Mouse (Mus musculus) G1E (cell line): ENCODE data around the gene Dbr1. TPM values are rescaled to one million over a fixed set of nuclear protein-coding genes. Genes with fewer than 3 reads are reported as not detected.

Experiments
- ATAC-seq: 2 replicates; pipeline ENCODE4 v1.8.0; 2016; ENCODE audit warnings: mild to moderate bottlenecking; ENCODE audit not compliant: insufficient number of reproducible peaks, poor library complexity, low FRiP score, severe bottlenecking; ENCODE audit errors: extremely low read depth
- DNase-seq: peaks from one replicate; pipeline ENCODE4 v3.0.0; 2012; ENCODE audit warnings: low spot score
- H3K27me3 ChIP-seq: 2 replicates; pipeline ENCODE4 v1.6.1; 2012; ENCODE audit warnings: mild to moderate bottlenecking, low read length, inconsistent platforms; ENCODE audit not compliant: insufficient read depth
- H3K36me3 ChIP-seq: replicated peaks from 2 replicates; pipeline ENCODE3; 2012; ENCODE audit warnings: mild to moderate bottlenecking, inconsistent platforms
- H3K4me1 ChIP-seq: 2 replicates; pipeline ENCODE4 v1.6.1; 2012; ENCODE audit warnings: low read depth, low read length, inconsistent platforms, mixed read lengths; ENCODE audit not compliant: insufficient read depth
- H3K4me3 ChIP-seq: 2 replicates; pipeline ENCODE4 v1.5.1; 2012; ENCODE audit warnings: low read depth, mild to moderate bottlenecking, inconsistent platforms, low read length, moderate library complexity, mixed read lengths
- H3K9me3 ChIP-seq: replicated peaks from 2 replicates; pipeline ENCODE4 v1.6.1; 2012; ENCODE audit warnings: inconsistent platforms
- CTCF ChIP-seq: IDR thresholded peaks from 2 replicates; pipeline ENCODE4 v1.5.1; 2012; ENCODE audit warnings: low read depth, low read length, inconsistent platforms, mixed read lengths
- GATA1 ChIP-seq: IDR thresholded peaks from 2 replicates; pipeline ENCODE4 v1.6.1; 2012; ENCODE audit warnings: borderline replicate concordance, low read length, inconsistent platforms, mixed read lengths
- GATA2 ChIP-seq: IDR thresholded peaks from 2 replicates; pipeline ENCODE4 v1.6.1; 2012; ENCODE audit warnings: low read depth, low read length, inconsistent platforms, borderline replicate concordance
- POLR2AphosphoS5 ChIP-seq: IDR thresholded peaks from 2 replicates; pipeline ENCODE4 v1.6.1; 2012; ENCODE audit warnings: low read depth, low read length, inconsistent platforms; ENCODE audit not compliant: insufficient replicate concordance
- TAL1 ChIP-seq: conservative IDR thresholded peaks from 2 replicates; pipeline ENCODE4 v1.6.1; 2012; ENCODE audit warnings: low read depth, low read length, inconsistent platforms, mixed read lengths
- polyA plus RNA-seq: library from polyadenylated mRNA; stranded (reverse); fragments of >175 nt; gene quantifications from 2 replicates; pipeline ENCODE4 v1.2.3, GENCODE M21; 2012
- total RNA-seq, 2 experiments: library from RNA; stranded (forward) in 1 of 2; stranded (reverse) in 1 of 2; fragments of 200-1000 nt in 1 of 2; fragments of >200 nt in 1 of 2; fragmentation: Nextera tagmentation in 1 of 2; gene quantifications; 2 replicates each; pipeline ENCODE4 v1.2.3; 2014 to 2017

Gene Dbr1
- total and polyA plus RNA-seq, 3 experiments, result 17.3 to 49.0 (median 46.2) TPM

- Histone ChIP-seq H3K36me3 (no peaks in the 10 kb centered on the region), H3K4me1 (no peaks in the 10 kb centered on the region), H3K4me3 (no peak overlapping the region), H3K9me3 (no peaks in the 10 kb centered on the region), H3K27me3 (peaks cover 4% of the 10 kb centered on the region; the same call in 1 of the 2 replicates)
- TF ChIP-seq GATA2, result no peak
- no peak for TF ChIP-seq TAL1
- ATAC-seq (no peak), DNase-seq (no peak)
Observed at GRCm38 (mm10) chr9:99628581-99628980, 53.0 kb downstream of the Dbr1 start.

GRCm38 (mm10) chr9:99629281-99630011 is 53.8 kb downstream of the Dbr1 start, which contains the start of gene Dzip1l:
Dzip1l (plus strand) TSS chr9:99629496.
- H3K4me1 ChIP-seq, result no peaks in the 10 kb centered on the region
- DNase-seq (no peak), ATAC-seq (no peak)
- H3K4me3 ChIP-seq, result no peak within 1 kb of the TSS
- H3K9me3 ChIP-seq, result no peaks in the 10 kb centered on the region
- peaks cover 4% of the 10 kb centered on the region; the same call in 1 of the 2 replicates for H3K27me3 ChIP-seq
- TF ChIP-seq GATA1 (no peak), POLR2AphosphoS5 (no peak), GATA2 (no peak), CTCF (no peak), TAL1 (no peak)
- H3K36me3 ChIP-seq, result no peaks in the 10 kb centered on the region

- ATAC-seq (no peak), DNase-seq (no peak)
- no peak overlapping the region for H3K4me3 ChIP-seq
Observed at GRCm38 (mm10) chr9:99630071-99630470, 54.5 kb downstream of the Dbr1 start.

GRCm38 (mm10) chr9:99630528-99631125 is 55.0 kb downstream of the Dbr1 start:
- TF ChIP-seq GATA2 (no peak), GATA1 (no peak), POLR2AphosphoS5 (no peak), TAL1 (no peak), CTCF (no peak)
- ATAC-seq (no peak), DNase-seq (no peak)
- Histone ChIP-seq H3K36me3 (no peaks in the 10 kb centered on the region), H3K27me3 (peaks cover 4% of the 10 kb centered on the region; the same call in 1 of the 2 replicates), H3K4me3 (no peak overlapping the region), H3K9me3 (no peaks in the 10 kb centered on the region), H3K4me1 (no peaks in the 10 kb centered on the region)

More at GRCm38 (mm10) chr9:99630071-99630470, 54.5 kb downstream of the Dbr1 start:
- Histone ChIP-seq H3K4me1 (no peaks in the 10 kb centered on the region), H3K9me3 (no peaks in the 10 kb centered on the region), H3K27me3 (peaks cover 4% of the 10 kb centered on the region; the same call in 1 of the 2 replicates), H3K36me3 (no peaks in the 10 kb centered on the region)
- TF ChIP-seq POLR2AphosphoS5 (no peak), GATA2 (no peak), GATA1 (no peak), TAL1 (no peak), CTCF (no peak)

- TF ChIP-seq POLR2AphosphoS5 (no peak), GATA2 (no peak), GATA1 (no peak), TAL1 (no peak), CTCF (no peak)
- no peaks in the 10 kb centered on the region for H3K36me3 ChIP-seq
- H3K27me3 ChIP-seq, result peaks cover 4% of the 10 kb centered on the region; the same call in 1 of the 2 replicates
- DNase-seq, result no peak
- no peak for ATAC-seq
- no peak overlapping the region for H3K4me3 ChIP-seq
- H3K4me1 ChIP-seq, result no peaks in the 10 kb centered on the region
- no peaks in the 10 kb centered on the region for H3K9me3 ChIP-seq
Observed at GRCm38 (mm10) chr9:99631781-99632180, 56.2 kb downstream of the Dbr1 start.

- ATAC-seq (no peak), DNase-seq (no peak)
- no peak for TF ChIP-seq GATA1
- no peak for TF ChIP-seq GATA2
- TF ChIP-seq CTCF, result no peak
- Histone ChIP-seq H3K27me3 (peaks cover 4% of the 10 kb centered on the region; the same call in 1 of the 2 replicates), H3K4me3 (no peak overlapping the region), H3K4me1 (no peaks in the 10 kb centered on the region), H3K9me3 (no peaks in the 10 kb centered on the region), H3K36me3 (no peaks in the 10 kb centered on the region)
Observed at GRCm38 (mm10) chr9:99632264-99632663, 56.7 kb downstream of the Dbr1 start.

Other genes starting within 250 kb of the Dbr1 start
- gene Esyt3, start 217.2 kb upstream of the Dbr1 start, total RNA-seq (2014; fragmentation: Nextera tagmentation), result not detected in 2 replicates
- under 0.01 and 0.49 TPM in 2 replicates for gene Esyt3, start 217.2 kb upstream of the Dbr1 start, total RNA-seq (2017)
- not detected in 2 replicates for gene Esyt3, start 217.2 kb upstream of the Dbr1 start, polyA plus RNA-seq
- not detected in 2 replicates for gene Mras, start 138.4 kb upstream of the Dbr1 start, total RNA-seq (2014; fragmentation: Nextera tagmentation)
- gene Mras, start 138.4 kb upstream of the Dbr1 start, total RNA-seq (2017), result 2.1 TPM in 2 replicates
- gene Mras, start 138.4 kb upstream of the Dbr1 start, polyA plus RNA-seq, result 0.04 and 0.12 TPM in 2 replicates
- not detected in 2 replicates for gene Nme9, start 124.3 kb upstream of the Dbr1 start, total RNA-seq (2014; fragmentation: Nextera tagmentation)
- not detected in 2 replicates for gene Nme9, start 124.3 kb upstream of the Dbr1 start, total RNA-seq (2017)
- not detected in 2 replicates for gene Nme9, start 124.3 kb upstream of the Dbr1 start, polyA plus RNA-seq
- 27.8 and 36.5 TPM in 2 replicates for gene Armc8, start 6.9 kb upstream of the Dbr1 start, total RNA-seq (2014; fragmentation: Nextera tagmentation)
- gene Armc8, start 6.9 kb upstream of the Dbr1 start, total RNA-seq (2017), result 29.1 and 31.8 TPM in 2 replicates
- gene Armc8, start 6.9 kb upstream of the Dbr1 start, polyA plus RNA-seq, result 2.4 and 3.6 TPM in 2 replicates
- not detected in 2 replicates for gene A4gnt, start 36.7 kb downstream of the Dbr1 start, total RNA-seq (2014; fragmentation: Nextera tagmentation)
- 0.16 TPM in 1 of 2 replicates, not detected in the other for gene A4gnt, start 36.7 kb downstream of the Dbr1 start, total RNA-seq (2017)
- gene A4gnt, start 36.7 kb downstream of the Dbr1 start, polyA plus RNA-seq, result not detected in 2 replicates
- not detected in 2 replicates for gene Dzip1l, start 53.7 kb downstream of the Dbr1 start, total RNA-seq (2014; fragmentation: Nextera tagmentation)
- gene Dzip1l, start 53.7 kb downstream of the Dbr1 start, total RNA-seq (2017), result 0.33 and 0.58 TPM in 2 replicates
- gene Dzip1l, start 53.7 kb downstream of the Dbr1 start, polyA plus RNA-seq, result not detected in 2 replicates
- gene Cldn18, start 141.5 kb downstream of the Dbr1 start, total RNA-seq (2014; fragmentation: Nextera tagmentation), result not detected in 2 replicates
- gene Cldn18, start 141.5 kb downstream of the Dbr1 start, total RNA-seq (2017), result 0.27 TPM in 1 of 2 replicates, not detected in the other
- not detected in 2 replicates for gene Cldn18, start 141.5 kb downstream of the Dbr1 start, polyA plus RNA-seq